Mouse (Mus musculus) neural tube, embryonic 13.5 days (tissue): Measurements from ENCODE around the gene Nipa2. TPM values are rescaled to one million over a fixed set of nuclear protein-coding genes. Genes with fewer than 3 reads are reported as not detected.

ENCODE experiments used
- ATAC-seq: fragments of 200-750 bp; cut with Nextera tagmentation; 2 replicates; pipeline ENCODE4 v1.8.0; 2017; ENCODE audit warnings: low read depth, mild to moderate bottlenecking, moderate TSS enrichment, moderate library complexity
- H3K27ac ChIP-seq: fragments of 300-500 bp; sonication (generic); replicated peaks from 2 replicates; pipeline ENCODE4 v1.5.1; 2015; ENCODE audit warnings: moderate library complexity, mild to moderate bottlenecking, inconsistent platforms
- H3K27me3 ChIP-seq: fragments of 300-500 bp; sonication (generic); 2 replicates; pipeline ENCODE4 v1.6.1; 2015; ENCODE audit warnings: mild to moderate bottlenecking, inconsistent platforms
- H3K36me3 ChIP-seq: fragments of 300-500 bp; sonication (generic); 2 replicates; pipeline ENCODE4 v1.6.1; 2015; ENCODE audit warnings: mild to moderate bottlenecking, inconsistent platforms
- H3K4me1 ChIP-seq: fragments of 300-500 bp; sonication (generic); replicated peaks from 2 replicates; pipeline ENCODE4 v1.6.1; 2015; ENCODE audit warnings: inconsistent platforms
- H3K4me2 ChIP-seq: fragments of 300-500 bp; sonication (generic); 2 replicates; pipeline ENCODE4 v1.6.1; 2015; ENCODE audit warnings: inconsistent platforms, mild to moderate bottlenecking, moderate library complexity
- H3K4me3 ChIP-seq: fragments of 300-500 bp; sonication (generic); 2 replicates; pipeline ENCODE4 v1.5.1; 2015; ENCODE audit warnings: mild to moderate bottlenecking, inconsistent platforms
- H3K9ac ChIP-seq: fragments of 300-500 bp; sonication (generic); 2 replicates; pipeline ENCODE4 v1.6.1; 2015; ENCODE audit warnings: moderate library complexity, mild to moderate bottlenecking, inconsistent platforms
- H3K9me3 ChIP-seq: fragments of 300-500 bp; sonication (generic); 2 replicates; pipeline ENCODE4 v1.6.1; 2016; ENCODE audit warnings: inconsistent platforms
- WGBS: fragments of 180-500 bp; shearing (Covaris S2); methylation state at CpG from one replicate; pipeline ENCODE4 v1.1.7; 2015; 5-methylcytosine and 5-hydroxymethylcytosine counted together
- polyA plus RNA-seq: library from polyadenylated mRNA; unstranded; fragments of >200 nt; fragmentation: Nextera tagmentation; extraction: Ambion mirVana; gene quantifications from 2 replicates; pipeline ENCODE4 v1.2.1, GENCODE M21; 2015

The Nipa2 gene
- polyA plus RNA-seq, 1 experiment from 2014 or later = 42.0 TPM

DNA sequence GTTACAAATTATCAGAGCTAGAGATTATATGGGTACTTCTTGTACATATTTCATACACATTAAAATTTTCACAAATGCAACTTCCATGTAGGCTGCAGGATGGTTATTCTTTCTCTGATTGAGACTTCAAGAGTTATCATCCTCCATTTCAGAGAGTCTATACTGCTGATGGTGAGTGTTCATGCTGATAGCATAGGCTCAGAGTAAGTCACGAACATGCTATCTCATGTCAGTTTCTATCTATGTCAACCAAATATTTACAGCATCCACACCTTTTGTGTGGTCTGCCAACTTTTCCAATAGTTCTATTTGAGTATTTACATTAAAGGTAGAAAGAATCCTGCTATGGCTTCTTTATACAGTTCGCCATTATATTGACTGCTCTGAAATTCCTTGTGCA, 19.2 kb upstream of the Nipa2 start:
- H3K27ac ChIP-seq = no peak overlapping the region
- ATAC-seq = no peak
- H3K36me3 ChIP-seq = peaks cover 44% of the 10 kb centered on the region
- no peak overlapping the region for H3K9ac ChIP-seq
- H3K27me3 ChIP-seq = no peaks in the 10 kb centered on the region
- H3K9me3 ChIP-seq = no peaks in the 10 kb centered on the region
- H3K4me3 ChIP-seq = no peak overlapping the region
- H3K4me2 ChIP-seq = no peak overlapping the region
- no peaks in the 10 kb centered on the region for H3K4me1 ChIP-seq
- WGBS = 96% methylated on average over 2 of the region's 2 CpGs

DNA sequence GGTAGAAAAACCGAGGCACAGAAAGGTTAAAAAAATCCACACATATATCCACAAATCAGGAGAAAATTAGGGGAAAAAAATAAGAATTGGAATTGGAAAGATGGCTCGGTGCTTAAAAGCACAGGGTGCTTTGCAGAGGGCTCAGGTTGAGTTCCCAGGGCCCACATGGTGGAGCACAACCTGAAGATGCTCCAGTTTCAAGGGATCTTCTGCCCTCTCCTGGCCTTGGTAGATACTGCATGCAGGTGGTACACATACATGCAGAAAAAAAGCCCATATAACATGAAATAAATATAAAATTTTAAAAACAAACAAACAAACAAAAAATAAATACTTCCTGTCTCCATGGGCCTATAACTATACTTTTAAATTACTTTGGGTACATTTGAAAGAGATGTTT, 12.2 kb upstream of the Nipa2 start:
- Histone ChIP-seq H3K4me3 (no peak overlapping the region), H3K27ac (no peak overlapping the region), H3K9ac (no peak overlapping the region), H3K4me1 (no peaks in the 10 kb centered on the region), H3K4me2 (no peak overlapping the region), H3K9me3 (no peaks in the 10 kb centered on the region), H3K36me3 (peaks cover 23% of the 10 kb centered on the region), H3K27me3 (no peaks in the 10 kb centered on the region)
- no peak for ATAC-seq
- 96% methylated on average over 2 of the region's 2 CpGs for WGBS

DNA sequence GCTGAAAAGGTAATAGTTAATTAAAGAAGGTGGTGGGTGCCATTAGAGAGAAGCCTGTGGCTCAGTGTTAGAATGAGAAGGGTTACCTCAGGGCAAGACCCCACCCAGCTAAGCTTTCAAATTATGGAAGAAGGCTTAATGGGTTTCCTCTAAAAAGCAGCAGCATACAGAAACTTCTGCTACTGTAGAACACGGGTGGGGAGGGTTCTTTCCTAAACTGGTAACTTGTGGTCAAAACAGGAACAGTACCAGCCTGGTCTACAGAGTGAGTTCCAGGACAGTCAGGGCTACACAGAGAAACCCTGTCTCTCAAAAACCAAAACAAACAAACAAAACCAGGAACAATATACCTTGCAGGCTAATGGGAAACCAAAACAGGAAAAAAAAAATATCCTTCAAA, 7.1 kb upstream of the Nipa2 start:
- Histone ChIP-seq H3K9ac (no peak overlapping the region), H3K4me3 (no peak overlapping the region), H3K4me2 (no peak overlapping the region), H3K36me3 (peaks cover 7% of the 10 kb centered on the region; the same call in 1 of the 2 replicates), H3K27ac (no peak overlapping the region), H3K9me3 (no peaks in the 10 kb centered on the region), H3K4me1 (peaks cover 7% of the 10 kb centered on the region; the same call in 1 of the 2 replicates), H3K27me3 (no peaks in the 10 kb centered on the region)
- 93% methylated on average over 1 of the region's 1 CpGs for WGBS
- no peak for ATAC-seq

DNA sequence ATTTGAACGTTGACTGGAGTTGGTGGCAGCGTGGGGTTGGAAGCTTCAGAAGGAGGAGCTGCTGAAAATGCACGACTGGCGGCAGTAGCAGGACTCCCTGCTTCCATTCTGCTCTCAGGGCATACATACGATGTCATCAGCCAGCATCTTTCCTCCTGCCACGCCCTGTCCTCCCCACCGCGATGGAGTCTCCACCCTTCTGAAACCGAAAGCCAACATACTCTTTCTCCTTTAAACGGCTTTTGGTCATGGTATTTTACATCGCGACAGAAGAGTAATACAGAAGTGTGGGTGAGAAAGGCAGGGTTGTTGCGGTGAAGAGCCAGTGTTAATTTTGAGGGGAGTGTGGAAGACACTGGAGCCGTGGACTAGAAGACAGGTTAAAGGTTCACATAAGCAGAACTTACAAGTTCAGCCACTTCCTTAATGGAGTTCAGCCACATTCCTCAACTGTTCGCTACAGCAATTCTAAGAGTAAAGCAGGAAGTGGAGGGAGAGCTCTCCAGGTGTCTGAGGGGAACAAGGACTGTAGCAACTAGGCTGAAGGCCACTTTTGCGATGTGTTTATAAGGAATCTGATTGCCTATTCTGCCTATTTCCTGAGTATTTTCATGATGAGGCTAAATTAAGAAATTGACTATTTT, 6.1 kb upstream of the Nipa2 start:
- 36% methylated on average over 16 of the region's 16 CpGs for WGBS
- Histone ChIP-seq H3K9me3 (no peaks in the 10 kb centered on the region), H3K4me2 (peak overlapping the region; percentile 41), H3K27ac (no peak overlapping the region), H3K4me1 (peaks cover 10% of the 10 kb centered on the region), H3K36me3 (no peaks in the 10 kb centered on the region), H3K4me3 (peak overlapping the region; percentile 18), H3K9ac (peak overlapping the region; percentile 31), H3K27me3 (no peaks in the 10 kb centered on the region)
- ATAC-seq = no peak

DNA sequence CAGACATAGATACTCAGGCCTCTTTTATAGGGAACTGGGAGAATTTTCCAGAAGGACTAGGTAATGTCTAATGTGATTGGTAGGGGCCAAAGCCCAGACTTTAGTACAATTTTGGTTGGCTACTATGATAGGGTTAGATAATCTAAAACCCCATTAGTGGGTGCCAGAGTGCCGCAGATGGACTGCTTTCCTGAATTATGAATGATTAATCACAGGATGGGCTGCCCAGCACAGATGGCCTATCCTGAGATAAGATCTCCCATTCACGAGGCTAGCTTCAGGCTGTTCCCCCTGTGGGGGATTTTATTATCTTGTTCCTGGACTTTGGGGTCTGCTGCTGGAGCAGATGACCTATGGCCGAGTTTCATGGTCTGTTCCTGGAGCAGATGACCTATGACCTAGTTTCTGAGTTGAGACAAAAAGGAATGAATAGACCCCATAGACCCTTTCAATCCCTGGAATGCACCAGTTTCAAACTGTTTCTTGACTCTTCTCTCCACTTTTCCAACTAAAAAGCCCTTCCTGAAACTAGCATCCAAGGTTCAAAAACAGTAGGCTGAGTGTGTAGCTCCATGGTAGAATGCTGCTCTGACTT, 4.7 kb upstream of the Nipa2 start:
- 28% methylated on average over 3 of the region's 3 CpGs for WGBS
- H3K4me2 ChIP-seq = no peak overlapping the region
- ATAC-seq = no peak
- H3K9me3 ChIP-seq = no peaks in the 10 kb centered on the region
- H3K9ac ChIP-seq = no peak overlapping the region
- H3K36me3 ChIP-seq = no peaks in the 10 kb centered on the region
- H3K4me1 ChIP-seq = peaks cover 18% of the 10 kb centered on the region
- no peak overlapping the region for H3K4me3 ChIP-seq
- no peaks in the 10 kb centered on the region for H3K27me3 ChIP-seq
- no peak overlapping the region for H3K27ac ChIP-seq

DNA sequence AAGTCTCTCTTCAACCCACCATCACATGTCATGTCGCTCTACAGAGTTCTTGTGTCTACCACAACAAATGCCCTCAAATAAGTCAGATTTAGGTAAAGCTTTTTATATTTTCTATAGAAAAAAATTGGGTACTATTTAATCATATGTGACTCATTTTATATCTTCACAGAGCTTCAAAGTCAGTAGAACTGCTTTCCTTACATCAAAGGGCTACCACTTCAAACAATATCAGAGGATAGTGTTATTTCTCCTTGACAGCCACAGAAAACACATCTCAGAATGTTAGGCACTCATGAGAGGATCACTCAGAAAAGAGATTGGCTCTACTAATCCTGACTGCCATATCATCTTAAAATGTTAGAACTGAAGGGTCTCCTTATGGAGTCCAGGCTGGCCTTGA, 1.8 kb downstream of the Nipa2 start:
- Histone ChIP-seq H3K4me2 (no peak overlapping the region), H3K9me3 (no peaks in the 10 kb centered on the region), H3K4me1 (peaks cover 25% of the 10 kb centered on the region), H3K4me3 (no peak overlapping the region), H3K27ac (no peak overlapping the region), H3K36me3 (peaks cover 4% of the 10 kb centered on the region; the same call in 1 of the 2 replicates), H3K9ac (no peak overlapping the region), H3K27me3 (no peaks in the 10 kb centered on the region)
- ATAC-seq = no peak
- WGBS = 98% methylated on average over 1 of the region's 1 CpGs

DNA sequence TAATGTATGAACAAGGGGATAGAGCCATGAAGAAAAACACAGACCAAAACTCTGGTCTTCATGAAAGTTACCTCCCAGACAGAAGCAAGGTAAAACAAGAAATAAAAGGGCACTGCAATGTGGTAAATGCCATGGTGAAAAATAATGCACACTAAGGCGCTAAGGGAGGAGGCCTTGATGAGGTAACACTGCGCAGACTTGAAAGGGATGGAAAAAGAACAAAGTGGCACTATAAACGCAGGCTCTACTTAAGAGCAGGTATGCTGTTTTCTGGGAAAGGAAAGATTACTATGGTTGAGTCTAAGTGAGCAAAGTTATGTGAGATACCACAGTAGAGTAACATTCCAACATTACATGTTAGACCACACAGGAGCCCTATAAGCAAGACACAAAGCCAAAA, 2.5 kb downstream of the Nipa2 start:
- no peak for ATAC-seq
- no peak overlapping the region for H3K4me2 ChIP-seq
- 96% methylated on average over 3 of the region's 3 CpGs for WGBS
- H3K27me3 ChIP-seq = no peaks in the 10 kb centered on the region
- H3K36me3 ChIP-seq = peaks cover 7% of the 10 kb centered on the region
- H3K4me3 ChIP-seq = no peak overlapping the region
- no peak overlapping the region for H3K27ac ChIP-seq
- H3K9me3 ChIP-seq = no peaks in the 10 kb centered on the region
- peaks cover 25% of the 10 kb centered on the region for H3K4me1 ChIP-seq
- no peak overlapping the region for H3K9ac ChIP-seq

DNA sequence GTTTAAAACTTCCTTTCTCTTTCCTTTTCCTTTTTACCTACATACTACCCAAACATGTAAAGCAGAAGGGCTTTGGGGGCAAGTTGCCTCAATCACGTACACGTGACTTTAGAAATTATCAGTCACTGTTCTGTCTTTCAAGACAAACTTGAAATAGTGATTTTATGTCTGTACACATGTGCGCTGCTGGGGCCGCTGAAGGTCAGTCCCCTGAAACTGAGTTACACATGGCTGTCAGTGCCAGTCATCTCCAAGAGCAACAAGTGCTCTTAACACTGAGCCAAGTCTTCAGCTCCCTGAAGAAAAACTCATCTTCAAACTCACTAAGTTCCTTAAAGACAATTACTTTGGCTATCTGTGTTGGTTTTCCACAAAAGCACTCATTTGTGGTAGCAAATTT, 4.4 kb downstream of the Nipa2 start:
- H3K27ac ChIP-seq = no peak overlapping the region
- no peak overlapping the region for H3K4me2 ChIP-seq
- no peak overlapping the region for H3K9ac ChIP-seq
- no peak for ATAC-seq
- peaks cover 16% of the 10 kb centered on the region for H3K4me1 ChIP-seq
- no peak overlapping the region for H3K4me3 ChIP-seq
- peaks cover 18% of the 10 kb centered on the region for H3K36me3 ChIP-seq
- H3K27me3 ChIP-seq = no peaks in the 10 kb centered on the region
- WGBS = 94% methylated on average over 4 of the region's 4 CpGs
- H3K9me3 ChIP-seq = peaks cover 7% of the 10 kb centered on the region; the same call in 1 of the 2 replicates

DNA sequence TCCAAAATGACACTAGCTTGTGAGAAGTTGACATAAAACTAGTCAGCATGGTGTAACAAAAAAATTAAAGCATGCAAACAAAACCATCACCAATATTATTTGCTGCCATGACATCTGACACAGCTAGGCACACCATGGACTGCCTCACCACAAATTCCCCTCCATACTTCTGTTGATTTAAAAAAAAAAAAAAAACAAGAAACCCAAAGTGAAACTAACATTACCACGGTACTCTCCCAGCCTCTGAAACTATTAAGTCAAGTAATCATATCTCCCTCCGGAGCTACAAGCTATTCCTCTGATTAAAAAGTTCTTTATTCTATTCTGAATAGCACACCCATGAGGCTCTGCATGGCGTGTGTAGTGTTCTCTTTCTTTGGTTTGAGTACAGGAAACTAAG, 5.1 kb downstream of the Nipa2 start:
- H3K4me2 ChIP-seq = no peak overlapping the region
- WGBS = 93% methylated on average over 3 of the region's 3 CpGs

DNA sequence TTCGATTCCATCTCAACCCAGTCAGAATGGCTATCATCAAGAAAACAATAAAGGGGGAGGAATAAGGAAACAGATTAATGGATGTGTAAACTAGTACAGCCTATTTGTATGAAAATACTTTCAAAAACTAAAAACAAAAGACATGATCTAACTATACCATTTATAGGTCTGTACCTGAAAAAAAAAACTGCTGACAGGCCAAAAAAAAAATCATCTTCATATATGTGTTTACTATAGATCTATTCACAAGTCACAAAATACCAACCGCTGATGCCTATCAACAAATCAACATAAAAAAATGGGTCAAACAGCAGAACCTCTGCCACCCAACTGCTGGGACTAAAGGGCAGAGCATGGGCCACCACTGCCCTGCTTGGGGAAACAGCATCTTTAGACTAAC, 6.2 kb downstream of the Nipa2 start:
- Histone ChIP-seq H3K4me1 (peaks cover 7% of the 10 kb centered on the region), H3K9ac (no peak overlapping the region), H3K27ac (no peak overlapping the region), H3K27me3 (no peaks in the 10 kb centered on the region), H3K4me2 (no peak overlapping the region), H3K36me3 (peaks cover 18% of the 10 kb centered on the region), H3K4me3 (no peak overlapping the region), H3K9me3 (peaks cover 7% of the 10 kb centered on the region; the same call in 1 of the 2 replicates)
- no peak for ATAC-seq
- WGBS = 96% methylated on average over 2 of the region's 2 CpGs

More for the DNA sequence above, 5.1 kb downstream of the Nipa2 start:
- Histone ChIP-seq H3K4me3 (no peak overlapping the region), H3K36me3 (peaks cover 18% of the 10 kb centered on the region), H3K27me3 (no peaks in the 10 kb centered on the region), H3K27ac (no peak overlapping the region), H3K9ac (no peak overlapping the region), H3K9me3 (peaks cover 7% of the 10 kb centered on the region; the same call in 1 of the 2 replicates), H3K4me1 (peaks cover 13% of the 10 kb centered on the region)
- no peak for ATAC-seq

DNA sequence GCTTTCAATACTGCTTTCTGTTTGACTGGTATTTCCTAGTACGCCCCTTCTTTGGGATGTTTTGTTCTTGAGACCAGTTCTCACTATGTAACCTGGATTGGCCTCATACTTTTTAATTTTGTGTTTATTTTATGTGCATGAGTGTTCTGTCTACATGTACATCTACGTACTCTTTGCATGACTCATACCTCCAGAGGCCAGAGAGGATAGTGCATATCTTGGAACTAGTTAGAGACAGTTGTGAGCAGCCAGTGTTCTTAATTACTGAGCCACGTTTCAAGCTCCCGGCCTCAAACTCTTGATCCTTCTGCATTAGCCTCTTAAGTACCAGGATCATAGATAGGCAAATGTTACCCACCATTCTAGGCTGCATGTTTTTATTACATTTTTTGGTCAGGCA, 23.9 kb downstream of the Nipa2 start:
- no peaks in the 10 kb centered on the region for H3K27me3 ChIP-seq
- ATAC-seq = no peak

DNA sequence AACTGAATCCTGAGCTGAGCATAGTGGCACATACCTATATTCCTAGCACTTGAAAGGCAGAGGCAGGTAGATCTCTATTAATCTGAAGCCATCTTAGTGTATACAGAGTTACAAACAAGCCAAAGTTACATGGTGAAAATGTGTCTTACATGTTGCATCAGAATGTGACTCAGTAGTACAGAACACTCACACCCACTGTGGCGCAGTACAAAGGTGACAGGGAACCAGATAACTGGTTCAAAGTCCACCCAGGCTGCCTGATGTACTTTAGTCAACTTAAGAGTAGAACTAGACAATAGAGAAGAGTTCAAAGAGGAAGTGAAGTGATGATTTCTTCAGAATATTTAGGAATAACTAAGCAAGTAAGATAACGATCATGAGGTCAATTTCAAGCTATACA, 27.3 kb downstream of the Nipa2 start:
- WGBS = 97% methylated on average over 2 of the region's 2 CpGs
- Histone ChIP-seq H3K4me3 (no peak overlapping the region), H3K9ac (no peak overlapping the region), H3K27ac (no peak overlapping the region), H3K36me3 (peaks cover 27% of the 10 kb centered on the region), H3K9me3 (no peaks in the 10 kb centered on the region), H3K27me3 (no peaks in the 10 kb centered on the region), H3K4me1 (no peaks in the 10 kb centered on the region), H3K4me2 (no peak overlapping the region)
- ATAC-seq = no peak

More for the DNA sequence above, 23.9 kb downstream of the Nipa2 start:
- H3K4me3 ChIP-seq = no peak overlapping the region
- H3K4me1 ChIP-seq = no peaks in the 10 kb centered on the region
- no peak overlapping the region for H3K4me2 ChIP-seq
- H3K9me3 ChIP-seq = no peaks in the 10 kb centered on the region
- no peak overlapping the region for H3K9ac ChIP-seq
- 94% methylated on average over 4 of the region's 4 CpGs for WGBS
- H3K36me3 ChIP-seq = peaks cover 21% of the 10 kb centered on the region
- no peak overlapping the region for H3K27ac ChIP-seq

DNA sequence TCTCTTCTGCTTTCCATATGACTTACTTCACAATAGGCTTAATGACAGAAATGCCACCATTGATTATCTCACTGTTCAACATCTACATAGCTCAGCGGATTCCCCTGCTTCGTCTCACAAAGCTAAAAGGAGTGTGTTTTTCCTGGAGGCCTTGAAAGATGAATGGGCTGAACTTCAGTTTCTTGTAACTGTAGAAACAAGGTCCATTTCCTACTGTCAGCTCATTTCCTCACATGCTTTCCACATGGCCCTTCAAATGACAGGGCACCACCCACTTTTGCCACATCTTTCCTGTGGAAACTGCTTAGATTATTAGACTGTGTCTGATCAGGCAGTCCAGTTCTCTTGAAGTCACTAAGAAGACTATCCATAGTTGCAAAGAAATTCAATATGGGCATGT, 33.6 kb downstream of the Nipa2 start:
- no peaks in the 10 kb centered on the region for H3K9me3 ChIP-seq
- no peak overlapping the region for H3K27ac ChIP-seq
- no peak overlapping the region for H3K4me3 ChIP-seq
- ATAC-seq = no peak
- 87% methylated on average over 2 of the region's 2 CpGs for WGBS
- peaks cover 64% of the 10 kb centered on the region for H3K36me3 ChIP-seq
- H3K4me1 ChIP-seq = no peaks in the 10 kb centered on the region
- H3K9ac ChIP-seq = no peak overlapping the region
- H3K4me2 ChIP-seq = no peak overlapping the region
- no peaks in the 10 kb centered on the region for H3K27me3 ChIP-seq
